Mouse (Mus musculus): ENCODE measurements around the gene Card10. TPM values are rescaled to one million over a fixed set of nuclear protein-coding genes. Genes with fewer than 3 reads are reported as not detected.

The Card10 gene
- polyA plus RNA-seq, 1 experiment from 2014 or later, result 2.2 TPM

DNA sequence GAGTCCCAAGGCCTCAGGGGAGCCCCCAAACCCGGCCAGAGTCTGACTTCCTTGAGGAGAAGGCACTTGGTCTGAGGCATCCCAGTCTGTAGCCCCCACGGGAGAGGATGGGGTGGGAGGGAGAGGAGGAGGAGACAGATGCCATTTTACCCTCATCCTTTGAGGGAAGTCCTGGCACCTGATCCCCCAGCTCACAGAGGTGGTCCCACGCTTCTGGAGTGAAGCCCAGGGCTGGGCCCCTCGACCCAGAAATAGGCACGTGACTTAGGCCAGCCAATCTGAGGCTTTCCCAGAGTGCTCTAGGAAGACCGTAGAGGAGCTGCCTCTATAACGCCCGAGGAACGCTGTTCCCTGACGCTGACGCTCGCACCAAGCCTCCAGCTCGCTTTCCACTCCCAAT lies 41.7 kb downstream of the Card10 start:
- Histone ChIP-seq H3K4me3 (ENCODE audit: low read depth, low read length) (no peak overlapping the region), H3K36me3 (ENCODE audit: control insufficient read depth, insufficient read depth, low read length) (no peaks in the 10 kb centered on the region), H3K27me3 (ENCODE audit: control insufficient read depth, insufficient read depth, low read depth, low read length) (no peaks in the 10 kb centered on the region), H3K27ac (ENCODE audit: low read length) (no peak overlapping the region), H3K4me2 (ENCODE audit: low read length) (no peak overlapping the region), H3K9ac (ENCODE audit: low read depth, low read length) (no peak overlapping the region), H3K9me3 (replicated peaks; ENCODE audit: control insufficient read depth, low read length, poor library complexity, severe bottlenecking) (no peaks in the 10 kb centered on the region), H3K4me1 (ENCODE audit: control insufficient read depth, insufficient read depth, low read length) (no peaks in the 10 kb centered on the region)
- WGBS, result 83% methylated on average over 13 of the region's 13 CpGs
- ATAC-seq, result no peak

DNA sequence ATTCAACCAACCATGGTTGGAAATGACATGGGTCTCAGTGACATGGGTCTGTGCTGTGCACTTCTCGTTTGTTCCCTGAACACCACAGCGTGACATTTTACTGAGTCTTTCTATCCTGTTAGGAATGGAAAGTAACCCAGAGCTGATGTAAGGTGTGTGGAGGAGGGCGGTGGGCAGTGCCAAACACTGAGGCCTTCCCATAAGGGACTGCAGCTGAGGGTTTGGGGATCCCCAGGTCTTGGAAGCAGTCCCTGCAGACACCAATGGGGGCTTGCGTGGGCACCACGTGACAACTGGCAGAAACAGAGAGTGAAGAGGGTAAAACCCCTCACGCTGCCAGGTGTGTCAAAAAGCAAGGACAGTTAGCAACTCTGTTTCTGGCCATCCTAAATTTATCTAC lies 44.7 kb downstream of the Card10 start:
- WGBS, result 95% methylated on average over 6 of the region's 6 CpGs
- ATAC-seq, result no peak
- no peaks in the 10 kb centered on the region for H3K9me3 ChIP-seq (replicated peaks; ENCODE audit: control insufficient read depth, low read length, poor library complexity, severe bottlenecking)

GRCm38 (mm10) chr15:78755966-78756725 lies 46.7 kb downstream of the Card10 start:
- H3K27me3 ChIP-seq (ENCODE audit: control insufficient read depth, insufficient read depth, low read depth, low read length), result no peaks in the 10 kb centered on the region
- ATAC-seq, result no peak
- no peak overlapping the region for H3K4me3 ChIP-seq (ENCODE audit: low read depth, low read length)
- peaks cover 4% of the 10 kb centered on the region for H3K4me1 ChIP-seq (ENCODE audit: control insufficient read depth, insufficient read depth, low read length)
- H3K9ac ChIP-seq (ENCODE audit: low read depth, low read length), result no peak overlapping the region
- H3K36me3 ChIP-seq (ENCODE audit: control insufficient read depth, insufficient read depth, low read length), result no peaks in the 10 kb centered on the region
- no peak overlapping the region for H3K4me2 ChIP-seq (ENCODE audit: low read length)
- H3K9me3 ChIP-seq (replicated peaks; ENCODE audit: control insufficient read depth, low read length, poor library complexity, severe bottlenecking), result no peaks in the 10 kb centered on the region
- no peak overlapping the region for H3K27ac ChIP-seq (ENCODE audit: low read length)
- WGBS, result 86% methylated on average over 12 of the region's 12 CpGs

More for the DNA sequence above, 44.7 kb downstream of the Card10 start:
- Histone ChIP-seq H3K9ac (ENCODE audit: low read depth, low read length) (no peak overlapping the region), H3K4me3 (ENCODE audit: low read depth, low read length) (no peak overlapping the region), H3K27me3 (ENCODE audit: control insufficient read depth, insufficient read depth, low read depth, low read length) (no peaks in the 10 kb centered on the region), H3K36me3 (ENCODE audit: control insufficient read depth, insufficient read depth, low read length) (no peaks in the 10 kb centered on the region), H3K4me1 (ENCODE audit: control insufficient read depth, insufficient read depth, low read length) (no peaks in the 10 kb centered on the region), H3K4me2 (ENCODE audit: low read length) (no peak overlapping the region), H3K27ac (ENCODE audit: low read length) (no peak overlapping the region)

DNA sequence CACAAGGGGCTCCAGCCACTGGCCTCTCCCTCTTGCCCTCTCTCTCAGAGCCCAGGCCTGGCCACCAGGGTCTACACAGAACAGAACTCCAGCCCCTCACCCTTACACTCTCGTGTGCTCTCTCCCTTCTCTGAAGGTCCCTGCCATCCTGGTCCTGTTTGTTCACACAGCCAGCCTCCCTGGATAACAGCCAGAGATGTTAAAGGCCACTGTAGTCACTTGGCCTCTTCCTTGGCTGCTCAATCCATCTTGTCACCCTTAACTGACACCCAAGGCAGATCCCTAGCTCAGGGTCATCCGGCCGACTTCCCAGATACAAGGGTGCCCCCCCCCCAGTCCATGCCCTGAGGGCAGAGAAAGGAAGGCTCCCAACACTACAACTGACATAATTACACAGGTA lies 47.6 kb downstream of the Card10 start:
- peaks cover 8% of the 10 kb centered on the region for H3K4me1 ChIP-seq (ENCODE audit: control insufficient read depth, insufficient read depth, low read length)
- no peak overlapping the region for H3K9ac ChIP-seq (ENCODE audit: low read depth, low read length)
- no peaks in the 10 kb centered on the region for H3K36me3 ChIP-seq (ENCODE audit: control insufficient read depth, insufficient read depth, low read length)
- no peak overlapping the region for H3K4me3 ChIP-seq (ENCODE audit: low read depth, low read length)
- no peaks in the 10 kb centered on the region for H3K27me3 ChIP-seq (ENCODE audit: control insufficient read depth, insufficient read depth, low read depth, low read length)
- no peak for ATAC-seq
- H3K4me2 ChIP-seq (ENCODE audit: low read length), result no peak overlapping the region
- no peaks in the 10 kb centered on the region for H3K9me3 ChIP-seq (replicated peaks; ENCODE audit: control insufficient read depth, low read length, poor library complexity, severe bottlenecking)
- 80% methylated on average over 3 of the region's 3 CpGs for WGBS
- no peak overlapping the region for H3K27ac ChIP-seq (ENCODE audit: low read length)

DNA sequence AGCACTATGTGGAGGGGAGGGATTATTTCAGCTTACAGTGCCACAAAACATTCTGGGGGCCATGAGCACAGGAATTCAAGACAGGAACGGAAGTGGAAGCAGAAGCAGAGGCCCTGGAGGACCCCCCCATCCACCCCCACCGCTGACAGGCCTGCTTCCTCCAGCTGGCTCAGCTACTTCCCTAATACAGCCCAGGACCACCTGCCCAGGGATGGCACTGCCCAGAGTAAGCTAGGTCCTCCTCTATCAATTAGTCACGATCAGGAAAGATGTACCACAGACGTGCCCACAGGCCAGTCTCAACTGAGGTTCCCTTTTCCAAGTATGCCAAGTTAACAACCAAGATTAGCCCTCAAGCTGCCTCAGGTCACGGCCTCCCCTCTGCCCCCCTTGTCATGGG lies 48.7 kb downstream of the Card10 start:
- Histone ChIP-seq H3K9ac (ENCODE audit: low read depth, low read length) (no peak overlapping the region), H3K27me3 (ENCODE audit: control insufficient read depth, insufficient read depth, low read depth, low read length) (no peaks in the 10 kb centered on the region), H3K9me3 (replicated peaks; ENCODE audit: control insufficient read depth, low read length, poor library complexity, severe bottlenecking) (no peaks in the 10 kb centered on the region), H3K4me1 (ENCODE audit: control insufficient read depth, insufficient read depth, low read length) (peaks cover 8% of the 10 kb centered on the region), H3K36me3 (ENCODE audit: control insufficient read depth, insufficient read depth, low read length) (no peaks in the 10 kb centered on the region), H3K27ac (ENCODE audit: low read length) (no peak overlapping the region), H3K4me3 (ENCODE audit: low read depth, low read length) (no peak overlapping the region), H3K4me2 (ENCODE audit: low read length) (no peak overlapping the region)
- ATAC-seq, result no peak
- 72% methylated on average over 5 of the region's 5 CpGs for WGBS

DNA sequence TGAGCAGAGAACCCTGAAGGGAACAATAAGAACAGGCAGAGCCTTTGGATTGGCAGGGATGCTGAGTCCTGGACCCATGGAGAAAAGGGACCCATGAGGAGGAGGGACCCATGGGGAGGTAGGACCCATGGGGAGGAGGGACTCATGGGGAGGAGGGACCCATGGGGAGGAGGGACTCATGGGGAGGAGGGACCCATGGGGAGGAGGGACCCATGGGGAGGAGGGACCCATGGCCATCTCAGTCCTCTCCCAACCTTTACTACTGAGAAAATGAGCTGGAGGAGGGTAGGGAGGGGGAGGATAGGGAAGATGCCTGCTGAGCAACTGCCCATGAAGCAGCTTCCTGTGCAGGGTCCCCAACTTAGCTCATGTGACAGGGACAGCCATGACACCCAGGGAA lies 49.9 kb downstream of the Card10 start:
- H3K4me2 ChIP-seq (ENCODE audit: low read length), result no peak overlapping the region
- H3K9ac ChIP-seq (ENCODE audit: low read depth, low read length), result no peak overlapping the region
- no peak for ATAC-seq

DNA sequence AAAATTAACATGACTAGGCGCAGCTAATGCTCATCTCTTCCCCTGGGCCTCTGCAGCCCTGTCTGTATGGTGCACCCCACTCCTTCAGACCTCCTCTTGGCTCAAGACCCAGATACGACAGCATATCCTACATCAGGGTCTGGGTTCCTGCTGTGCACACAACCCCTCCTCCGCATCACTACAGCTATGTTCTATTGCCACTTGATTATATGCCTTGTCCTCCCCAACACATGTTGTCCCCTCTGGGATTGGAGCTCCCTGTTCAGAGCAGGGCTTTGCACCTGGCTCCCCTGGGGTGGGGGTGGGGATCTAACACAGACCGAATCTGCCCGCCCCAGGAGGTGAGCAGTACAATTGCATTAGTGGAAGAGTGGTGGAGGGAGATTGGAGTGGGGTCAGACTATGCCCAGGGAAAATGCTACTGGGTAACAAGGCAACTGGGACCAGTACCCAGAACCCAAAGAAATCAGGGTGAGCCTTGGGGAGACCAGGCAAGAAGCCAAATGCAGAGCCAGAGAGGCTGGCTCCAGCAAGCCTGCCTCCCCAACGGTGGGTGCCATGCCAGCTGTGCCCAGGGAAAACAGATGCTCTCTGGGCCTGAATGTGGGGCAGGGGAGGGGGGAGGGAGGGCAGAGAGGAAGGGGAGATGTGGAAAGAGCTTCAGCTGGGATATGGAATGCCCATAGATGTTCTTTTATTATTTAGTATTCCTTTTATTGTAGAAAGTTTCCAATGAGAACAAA lies 52.1 kb downstream of the Card10 start:
- Histone ChIP-seq H3K27me3 (ENCODE audit: control insufficient read depth, insufficient read depth, low read depth, low read length) (no peaks in the 10 kb centered on the region), H3K4me1 (ENCODE audit: control insufficient read depth, insufficient read depth, low read length) (peaks cover 8% of the 10 kb centered on the region), H3K4me3 (ENCODE audit: low read depth, low read length) (no peak overlapping the region), H3K27ac (ENCODE audit: low read length) (no peak overlapping the region), H3K9ac (ENCODE audit: low read depth, low read length) (no peak overlapping the region), H3K4me2 (ENCODE audit: low read length) (no peak overlapping the region), H3K9me3 (replicated peaks; ENCODE audit: control insufficient read depth, low read length, poor library complexity, severe bottlenecking) (no peaks in the 10 kb centered on the region), H3K36me3 (ENCODE audit: control insufficient read depth, insufficient read depth, low read length) (no peaks in the 10 kb centered on the region)
- WGBS, result 47% methylated on average over 6 of the region's 6 CpGs
- peak; percentile 57; the same call in 1 of the 2 replicates for ATAC-seq

More for the DNA sequence above, 49.9 kb downstream of the Card10 start:
- no peak overlapping the region for H3K27ac ChIP-seq (ENCODE audit: low read length)
- no peaks in the 10 kb centered on the region for H3K36me3 ChIP-seq (ENCODE audit: control insufficient read depth, insufficient read depth, low read length)
- H3K9me3 ChIP-seq (replicated peaks; ENCODE audit: control insufficient read depth, low read length, poor library complexity, severe bottlenecking), result no peaks in the 10 kb centered on the region
- H3K27me3 ChIP-seq (ENCODE audit: control insufficient read depth, insufficient read depth, low read depth, low read length), result no peaks in the 10 kb centered on the region
- no peak overlapping the region for H3K4me3 ChIP-seq (ENCODE audit: low read depth, low read length)
- peaks cover 8% of the 10 kb centered on the region for H3K4me1 ChIP-seq (ENCODE audit: control insufficient read depth, insufficient read depth, low read length)

DNA sequence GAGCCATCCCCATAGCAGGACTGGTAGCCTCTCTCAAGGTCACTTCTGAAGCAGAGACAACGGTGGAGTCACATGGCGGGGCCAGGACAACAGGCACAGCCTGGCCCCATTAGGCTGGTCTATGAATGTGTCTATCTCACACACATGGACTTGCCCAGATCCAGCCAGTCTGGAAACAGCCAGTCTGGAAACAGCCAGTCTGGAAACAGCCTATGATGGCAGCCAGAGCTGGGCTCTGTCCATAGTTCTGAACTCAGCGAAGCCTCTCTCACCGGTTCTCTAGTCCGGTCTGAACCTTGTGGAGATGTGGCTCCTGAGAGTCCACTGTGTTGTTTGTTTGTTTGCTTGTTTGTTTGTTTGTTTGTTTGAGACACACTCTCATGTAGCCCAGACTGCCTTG lies 53.0 kb downstream of the Card10 start:
- no peaks in the 10 kb centered on the region for H3K27me3 ChIP-seq (ENCODE audit: control insufficient read depth, insufficient read depth, low read depth, low read length)
- 66% methylated on average over 5 of the region's 5 CpGs for WGBS
- no peaks in the 10 kb centered on the region for H3K9me3 ChIP-seq (replicated peaks; ENCODE audit: control insufficient read depth, low read length, poor library complexity, severe bottlenecking)
- no peak overlapping the region for H3K4me3 ChIP-seq (ENCODE audit: low read depth, low read length)
- no peak overlapping the region for H3K9ac ChIP-seq (ENCODE audit: low read depth, low read length)
- no peaks in the 10 kb centered on the region for H3K36me3 ChIP-seq (ENCODE audit: control insufficient read depth, insufficient read depth, low read length)
- H3K4me1 ChIP-seq (ENCODE audit: control insufficient read depth, insufficient read depth, low read length), result peaks cover 8% of the 10 kb centered on the region
- no peak overlapping the region for H3K27ac ChIP-seq (ENCODE audit: low read length)
- ATAC-seq, result no peak
- H3K4me2 ChIP-seq (ENCODE audit: low read length), result no peak overlapping the region

DNA sequence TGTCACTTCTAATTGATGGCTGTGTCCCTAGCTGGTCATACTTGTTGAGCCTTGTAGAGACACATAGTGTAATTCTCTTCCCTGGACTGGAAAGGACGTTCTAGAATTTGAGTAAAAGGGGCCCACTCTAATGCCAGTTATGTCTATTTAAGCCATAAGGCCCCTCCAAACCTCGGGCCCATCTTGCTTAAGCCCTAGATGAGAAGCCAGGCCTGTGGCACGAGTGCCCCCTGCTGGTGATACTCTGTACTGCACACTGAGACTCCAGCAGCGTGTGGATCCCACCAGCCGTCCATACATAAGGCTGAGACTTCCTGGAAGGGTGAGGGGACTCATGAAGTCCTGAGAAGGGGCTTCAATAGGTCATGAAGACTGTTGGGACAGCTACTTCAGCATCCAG lies 58.6 kb downstream of the Card10 start:
- no peak overlapping the region for H3K4me3 ChIP-seq (ENCODE audit: low read depth, low read length)
- H3K27me3 ChIP-seq (ENCODE audit: control insufficient read depth, insufficient read depth, low read depth, low read length), result no peaks in the 10 kb centered on the region
- H3K27ac ChIP-seq (ENCODE audit: low read length), result no peak overlapping the region
- no peak overlapping the region for H3K4me2 ChIP-seq (ENCODE audit: low read length)
- H3K9me3 ChIP-seq (replicated peaks; ENCODE audit: control insufficient read depth, low read length, poor library complexity, severe bottlenecking), result no peaks in the 10 kb centered on the region
- 5% methylated on average over 5 of the region's 5 CpGs for WGBS
- H3K36me3 ChIP-seq (ENCODE audit: control insufficient read depth, insufficient read depth, low read length), result no peaks in the 10 kb centered on the region
- peak; percentile 41 for ATAC-seq
- H3K4me1 ChIP-seq (ENCODE audit: control insufficient read depth, insufficient read depth, low read length), result no peaks in the 10 kb centered on the region
- H3K9ac ChIP-seq (ENCODE audit: low read depth, low read length), result no peak overlapping the region
